Mouse (Mus musculus) embryonic fibroblast, embryonic 13.5 days (primary cell): ENCODE measurements around the gene Samd1.

Experiments used
- CTCF ChIP-seq: IDR thresholded peaks from 2 replicates; pipeline ENCODE4 v1.5.1; 2011; ENCODE audit warnings: mild to moderate bottlenecking, control low read depth, low read length, moderate library complexity, borderline replicate concordance; ENCODE audit not compliant: insufficient read depth
- POLR2A ChIP-seq: IDR thresholded peaks from 2 replicates; pipeline ENCODE4 v1.6.1; 2011; ENCODE audit warnings: low read depth, mild to moderate bottlenecking, control low read depth, low read length, moderate library complexity

DNA sequence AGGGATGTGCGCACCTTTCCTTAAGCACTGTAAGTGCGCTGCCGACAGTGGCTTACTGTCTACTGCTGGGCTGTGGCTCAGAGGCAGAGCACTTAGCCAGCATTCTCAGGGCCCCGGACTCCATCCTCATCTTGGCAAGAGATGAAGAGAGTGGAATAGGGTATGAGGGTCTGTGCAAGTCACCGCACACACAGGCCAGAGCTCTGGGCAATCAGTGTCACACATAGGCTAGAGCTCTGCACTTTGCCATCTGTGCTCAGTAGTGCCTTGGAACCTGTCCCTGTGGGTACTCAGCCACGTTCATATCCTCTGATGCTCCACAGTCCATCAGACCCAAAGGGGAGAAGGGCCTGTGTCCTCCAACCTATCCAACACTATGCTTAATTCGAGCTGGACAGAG is 15.9 kb upstream of the Samd1 start:
- TF ChIP-seq POLR2A = no peak
- no peak for TF ChIP-seq CTCF
